Mouse (Mus musculus) hindbrain, postnatal 0 days (tissue): ENCODE measurements around the gene Rprd1b. TPM values are rescaled to one million over a fixed set of nuclear protein-coding genes. Genes with fewer than 3 reads are reported as not detected.

ENCODE experiments used
- ATAC-seq: fragments of 200-750 bp; cut with Nextera tagmentation; 2 replicates; pipeline ENCODE4 v1.8.0; 2017; ENCODE audit warnings: mild to moderate bottlenecking, moderate TSS enrichment, moderate library complexity
- DNase-seq: peaks from one replicate; pipeline ENCODE4 v3.0.0-alpha.2; 2015; ENCODE audit warnings: low spot score
- H3K27ac ChIP-seq: fragments of 300-500 bp; sonication (generic); 2 replicates; pipeline ENCODE4 v1.5.1; 2014; ENCODE audit warnings: mild to moderate bottlenecking
- H3K27me3 ChIP-seq: fragments of 300-500 bp; sonication (generic); 2 replicates; pipeline ENCODE4 v1.6.1; 2014; ENCODE audit warnings: low read length, mixed read lengths; ENCODE audit not compliant: insufficient read depth
- H3K36me3 ChIP-seq: fragments of 300-500 bp; sonication (generic); 2 replicates; pipeline ENCODE4 v1.6.1; 2014; ENCODE audit warnings: low read length, mixed read lengths; ENCODE audit not compliant: insufficient read depth
- H3K4me1 ChIP-seq: fragments of 300-500 bp; sonication (generic); 2 replicates; pipeline ENCODE4 v1.6.1; 2014; ENCODE audit warnings: antibody characterized with exemption, low read length, mixed read lengths; ENCODE audit not compliant: insufficient read depth
- H3K4me2 ChIP-seq: fragments of 300-500 bp; sonication (generic); 2 replicates; pipeline ENCODE4 v1.6.1; 2014; ENCODE audit warnings: low read depth, mild to moderate bottlenecking, low read length, moderate library complexity, mixed read lengths
- H3K4me3 ChIP-seq: fragments of 300-500 bp; sonication (generic); 2 replicates; pipeline ENCODE4 v1.5.1; 2014; ENCODE audit warnings: low read length
- H3K9ac ChIP-seq: fragments of 300-500 bp; sonication (generic); replicated peaks from 2 replicates; pipeline ENCODE4 v1.6.1; 2014; ENCODE audit warnings: mild to moderate bottlenecking, low read length, moderate library complexity, mixed read lengths
- H3K9me3 ChIP-seq: fragments of 300-500 bp; sonication (generic); 2 replicates; pipeline ENCODE4 v1.6.1; 2016; ENCODE audit warnings: low read length, mixed read lengths
- CTCF ChIP-seq: IDR thresholded peaks from 2 replicates; pipeline ENCODE4 v1.5.1; 2016; ENCODE audit warnings: antibody characterized with exemption, control low read depth, low read depth
- WGBS: fragments of 180-500 bp; shearing (Covaris S2); extraction: QIAGEN DNeasy Blood & Tissue Kit; methylation state at CpG from one replicate; pipeline ENCODE4 v1.1.7; 2014; 5-methylcytosine and 5-hydroxymethylcytosine counted together
- polyA plus RNA-seq: library from polyadenylated mRNA; unstranded; fragments of >200 nt; fragmentation: Nextera tagmentation; extraction: Ambion mirVana; gene quantifications from 2 replicates; pipeline ENCODE4 v1.2.1, GENCODE M21; 2015
- total RNA-seq: library from RNA; depleted of rRNA; stranded (reverse); fragments of >200 nt; gene quantifications from 2 replicates; pipeline ENCODE4 v1.2.3, GENCODE M21; 2014; rRNA removed

The Rprd1b gene
- total and polyA plus RNA-seq, 2 experiments from 2014 or later = 19.8 to 31.3 TPM

DNA sequence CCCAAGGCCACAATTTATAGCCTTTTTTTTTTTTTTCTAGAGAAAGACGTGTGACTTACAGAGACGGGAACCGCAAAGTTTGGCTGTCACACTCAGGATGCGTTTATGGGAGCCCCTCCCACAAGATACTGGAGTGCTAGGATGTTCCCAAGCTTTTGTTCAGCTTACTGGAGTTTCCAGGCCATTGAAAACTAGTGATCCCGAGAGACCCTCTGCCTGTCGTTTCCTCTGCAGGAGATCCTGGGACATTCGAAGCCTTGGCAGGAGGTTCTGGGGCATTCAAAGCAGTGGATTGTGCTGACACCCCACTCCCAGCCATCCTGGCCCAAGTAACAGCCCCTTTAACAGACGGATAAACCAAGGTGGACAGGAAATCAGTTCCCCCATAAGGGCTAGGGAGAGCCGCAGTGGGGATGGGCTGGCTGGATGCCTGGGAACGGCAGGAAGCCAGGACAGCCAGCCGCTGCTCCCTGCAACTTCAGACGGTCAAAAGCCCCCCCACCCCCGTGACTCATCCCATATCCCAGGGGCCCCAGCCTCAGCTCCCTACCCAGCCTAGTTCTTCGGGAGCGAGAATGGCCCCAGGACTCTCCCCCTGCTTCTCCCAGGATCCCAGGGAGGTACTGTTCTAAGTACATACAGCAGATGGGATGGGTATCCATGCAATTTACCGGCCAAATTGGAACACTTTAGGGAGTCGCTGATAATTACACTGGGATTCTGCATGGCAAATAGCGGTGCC, 151.2 kb downstream of the Rprd1b start:
- Histone ChIP-seq H3K27ac (peak overlapping the region; percentile 11; the same call in 1 of the 2 replicates), H3K36me3 (no peaks in the 10 kb centered on the region), H3K4me2 (peak overlapping the region; percentile 46), H3K27me3 (no peaks in the 10 kb centered on the region), H3K9me3 (no peaks in the 10 kb centered on the region), H3K4me1 (peaks cover 10% of the 10 kb centered on the region; the same call in 1 of the 2 replicates), H3K4me3 (peak overlapping the region; percentile 11), H3K9ac (no peak overlapping the region)
- ATAC-seq (0 out of 2 replicates have a peak, but pooled peaks have one; percentile 28), DNase-seq (peak; percentile 57)
- no peak for TF ChIP-seq CTCF
- WGBS = 8% methylated on average over 18 of the region's 18 CpGs

GRCm38 (mm10) chr2:158180797-158181196, 152.5 kb downstream of the Rprd1b start:
- Histone ChIP-seq H3K4me1 (peaks cover 10% of the 10 kb centered on the region; the same call in 1 of the 2 replicates), H3K36me3 (no peaks in the 10 kb centered on the region), H3K4me3 (no peak overlapping the region), H3K9ac (no peak overlapping the region), H3K4me2 (no peak overlapping the region), H3K9me3 (no peaks in the 10 kb centered on the region), H3K27me3 (no peaks in the 10 kb centered on the region), H3K27ac (no peak overlapping the region)
- peak; percentile 85 for TF ChIP-seq CTCF
- 37% methylated on average over 9 of the region's 9 CpGs for WGBS
- ATAC-seq (no peak), DNase-seq (peak; percentile 80)

Other genes starting within 250 kb of the Rprd1b start
- gene Vstm2l, start 113.8 kb upstream of the Rprd1b start, total RNA-seq = 318 and 326 TPM in 2 replicates
- 46.4 TPM in 2 replicates for gene Vstm2l, start 113.8 kb upstream of the Rprd1b start, polyA plus RNA-seq
- 18.2 and 19.4 TPM in 2 replicates for gene Tti1, start 64 bp upstream of the Rprd1b start, total RNA-seq
- gene Tti1, start 64 bp upstream of the Rprd1b start, polyA plus RNA-seq = 9.5 and 10.3 TPM in 2 replicates
- gene Tgm2, start 117.9 kb downstream of the Rprd1b start, total RNA-seq = 13.6 and 14.4 TPM in 2 replicates
- gene Tgm2, start 117.9 kb downstream of the Rprd1b start, polyA plus RNA-seq = 6.5 and 7.1 TPM in 2 replicates
- gene D630003M21Rik, start 200.7 kb downstream of the Rprd1b start, total RNA-seq = 6.0 and 7.8 TPM in 2 replicates
- 1.8 and 2.3 TPM in 2 replicates for gene D630003M21Rik, start 200.7 kb downstream of the Rprd1b start, polyA plus RNA-seq
- gene Bpi, start 229.6 kb downstream of the Rprd1b start, total RNA-seq = not detected in 2 replicates
- not detected in 2 replicates for gene Bpi, start 229.6 kb downstream of the Rprd1b start, polyA plus RNA-seq